Mouse (Mus musculus): ENCODE results near the gene Atf2. TPM values are rescaled to one million over a fixed set of nuclear protein-coding genes. Genes with fewer than 3 reads are reported as not detected.

Gene Atf2
- total and polyA plus RNA-seq, 3 experiments, result 14.4 to 201 (median 69.8) TPM

- Histone ChIP-seq H3K4me1 (ENCODE audit: insufficient read depth, low read depth, low read length) (peaks cover 1% of the 10 kb centered on the region), H3K4me3 (ENCODE audit: low read depth, low read length) (no peak overlapping the region), H3K36me3 (replicated peaks) (no peaks in the 10 kb centered on the region), H3K9me3 (replicated peaks) (no peaks in the 10 kb centered on the region), H3K27me3 (ENCODE audit: insufficient read depth, low read length) (peaks cover 55% of the 10 kb centered on the region)
- TF ChIP-seq TAL1 (conservative IDR thresholded peaks at IDR 0.05; ENCODE audit: low read depth, low read length) (no peak), GATA1 (IDR thresholded peaks at IDR 0.05; ENCODE audit: borderline replicate concordance, low read length) (no peak)
- DNase-seq (ENCODE audit: low spot score) (no peak), ATAC-seq (ENCODE audit: extremely low read depth, insufficient number of reproducible peaks, low FRiP score, poor library complexity, severe bottlenecking) (no peak)
These were observed 112.0 kb downstream of the Atf2 start for GRCm38 (mm10) chr2:73780321-73781010.

GRCm38 (mm10) chr2:73779796-73780195 lies 112.6 kb downstream of the Atf2 start:
- H3K4me3 ChIP-seq (ENCODE audit: low read depth, low read length), result no peak overlapping the region
- peaks cover 53% of the 10 kb centered on the region for H3K27me3 ChIP-seq (ENCODE audit: insufficient read depth, low read length)
- H3K9me3 ChIP-seq (replicated peaks), result no peaks in the 10 kb centered on the region
- DNase-seq (ENCODE audit: low spot score) (no peak), ATAC-seq (ENCODE audit: extremely low read depth, insufficient number of reproducible peaks, low FRiP score, poor library complexity, severe bottlenecking) (no peak)
- TF ChIP-seq GATA2 (IDR thresholded peaks at IDR 0.05; ENCODE audit: borderline replicate concordance, low read depth, low read length) (no peak), CTCF (IDR thresholded peaks at IDR 0.05; ENCODE audit: low read depth, low read length) (no peak), POLR2AphosphoS5 (IDR thresholded peaks at IDR 0.05; ENCODE audit: insufficient replicate concordance, low read depth, low read length) (no peak), GATA1 (IDR thresholded peaks at IDR 0.05; ENCODE audit: borderline replicate concordance, low read length) (no peak), TAL1 (conservative IDR thresholded peaks at IDR 0.05; ENCODE audit: low read depth, low read length) (no peak)
- no peaks in the 10 kb centered on the region for H3K36me3 ChIP-seq (replicated peaks)
- H3K4me1 ChIP-seq (ENCODE audit: insufficient read depth, low read depth, low read length), result peaks cover 5% of the 10 kb centered on the region

- Histone ChIP-seq H3K9me3 (replicated peaks) (no peaks in the 10 kb centered on the region), H3K36me3 (replicated peaks) (no peaks in the 10 kb centered on the region), H3K4me1 (ENCODE audit: insufficient read depth, low read depth, low read length) (peaks cover 5% of the 10 kb centered on the region), H3K4me3 (ENCODE audit: low read depth, low read length) (no peak overlapping the region), H3K27me3 (ENCODE audit: insufficient read depth, low read length) (peaks cover 55% of the 10 kb centered on the region)
- no peak for DNase-seq (ENCODE audit: low spot score)
- no peak for ATAC-seq (ENCODE audit: extremely low read depth, insufficient number of reproducible peaks, low FRiP score, poor library complexity, severe bottlenecking)
- no peak for TF ChIP-seq GATA2 (IDR thresholded peaks at IDR 0.05; ENCODE audit: borderline replicate concordance, low read depth, low read length)
- no peak for TF ChIP-seq GATA1 (IDR thresholded peaks at IDR 0.05; ENCODE audit: borderline replicate concordance, low read length)
- TF ChIP-seq POLR2AphosphoS5 (IDR thresholded peaks at IDR 0.05; ENCODE audit: insufficient replicate concordance, low read depth, low read length), result no peak
- no peak for TF ChIP-seq CTCF (IDR thresholded peaks at IDR 0.05; ENCODE audit: low read depth, low read length)
- TF ChIP-seq TAL1 (conservative IDR thresholded peaks at IDR 0.05; ENCODE audit: low read depth, low read length), result no peak
These were observed 113.3 kb downstream of the Atf2 start for GRCm38 (mm10) chr2:73779016-73779595.

- Histone ChIP-seq H3K4me3 (ENCODE audit: low read depth, low read length) (no peak overlapping the region), H3K4me1 (ENCODE audit: insufficient read depth, low read depth, low read length) (peaks cover 9% of the 10 kb centered on the region), H3K9me3 (replicated peaks) (no peaks in the 10 kb centered on the region), H3K27me3 (ENCODE audit: insufficient read depth, low read length) (peaks cover 57% of the 10 kb centered on the region), H3K36me3 (replicated peaks) (no peaks in the 10 kb centered on the region)
- no peak for TF ChIP-seq GATA2 (IDR thresholded peaks at IDR 0.05; ENCODE audit: borderline replicate concordance, low read depth, low read length)
- no peak for TF ChIP-seq TAL1 (conservative IDR thresholded peaks at IDR 0.05; ENCODE audit: low read depth, low read length)
- no peak for DNase-seq (ENCODE audit: low spot score)
- no peak for ATAC-seq (ENCODE audit: extremely low read depth, insufficient number of reproducible peaks, low FRiP score, poor library complexity, severe bottlenecking)
These were observed 115.5 kb downstream of the Atf2 start for GRCm38 (mm10) chr2:73776936-73777335.

- peaks cover 61% of the 10 kb centered on the region for H3K27me3 ChIP-seq (ENCODE audit: insufficient read depth, low read length)
- H3K9me3 ChIP-seq (replicated peaks), result no peaks in the 10 kb centered on the region
- H3K4me3 ChIP-seq (ENCODE audit: low read depth, low read length), result peak overlapping the region; percentile 78
- no peak for DNase-seq (ENCODE audit: low spot score)
- no peaks in the 10 kb centered on the region for H3K36me3 ChIP-seq (replicated peaks)
- ATAC-seq (ENCODE audit: extremely low read depth, insufficient number of reproducible peaks, low FRiP score, poor library complexity, severe bottlenecking), result no peak
- peaks cover 9% of the 10 kb centered on the region for H3K4me1 ChIP-seq (ENCODE audit: insufficient read depth, low read depth, low read length)
- TF ChIP-seq GATA1 (IDR thresholded peaks at IDR 0.05; ENCODE audit: borderline replicate concordance, low read length), result no peak
- no peak for TF ChIP-seq CTCF (IDR thresholded peaks at IDR 0.05; ENCODE audit: low read depth, low read length)
- no peak for TF ChIP-seq POLR2AphosphoS5 (IDR thresholded peaks at IDR 0.05; ENCODE audit: insufficient replicate concordance, low read depth, low read length)
- no peak for TF ChIP-seq GATA2 (IDR thresholded peaks at IDR 0.05; ENCODE audit: borderline replicate concordance, low read depth, low read length)
- no peak for TF ChIP-seq TAL1 (conservative IDR thresholded peaks at IDR 0.05; ENCODE audit: low read depth, low read length)
These were observed 116.6 kb downstream of the Atf2 start for GRCm38 (mm10) chr2:73775683-73776310.

GRCm38 (mm10) chr2:73774786-73775682 lies 117.4 kb downstream of the Atf2 start, which contains the start of gene Chn1:
Gene Chn1 (minus strand): TSS chr2:73775346.
- peak within 1 kb of the TSS; percentile 78 for H3K4me3 ChIP-seq (ENCODE audit: low read depth, low read length)
- DNase-seq (ENCODE audit: low spot score), result peak; percentile 60
- no peaks in the 10 kb centered on the region for H3K9me3 ChIP-seq (replicated peaks)
- TF ChIP-seq GATA2 (IDR thresholded peaks at IDR 0.05; ENCODE audit: borderline replicate concordance, low read depth, low read length), result no peak
- TF ChIP-seq CTCF (IDR thresholded peaks at IDR 0.05; ENCODE audit: low read depth, low read length), result no peak
- TF ChIP-seq TAL1 (conservative IDR thresholded peaks at IDR 0.05; ENCODE audit: low read depth, low read length), result no peak
- no peaks in the 10 kb centered on the region for H3K36me3 ChIP-seq (replicated peaks)
- H3K4me1 ChIP-seq (ENCODE audit: insufficient read depth, low read depth, low read length), result peaks cover 9% of the 10 kb centered on the region
- H3K27me3 ChIP-seq (ENCODE audit: insufficient read depth, low read length), result peaks cover 58% of the 10 kb centered on the region
- ATAC-seq (ENCODE audit: extremely low read depth, insufficient number of reproducible peaks, low FRiP score, poor library complexity, severe bottlenecking), result no peak
